Mouse (Mus musculus) thymus, adult 2 months (tissue): Measurements from ENCODE around the gene Icam5.

Source experiments
- CTCF ChIP-seq: fragments of 200-500 bp; IDR thresholded peaks from 2 replicates; pipeline ENCODE4 v1.5.1; 2012; ENCODE audit warnings: mild to moderate bottlenecking, control low read depth, low read length, moderate library complexity, borderline replicate concordance; ENCODE audit not compliant: control insufficient read depth, poor library complexity, insufficient read depth; ENCODE audit errors: extremely low read depth
- POLR2A ChIP-seq: fragments of 200-500 bp; IDR thresholded peaks from 2 replicates; pipeline ENCODE4 v1.6.1; 2012; ENCODE audit warnings: mild to moderate bottlenecking, low read length, control low read depth, moderate library complexity; ENCODE audit not compliant: control insufficient read depth, poor library complexity, insufficient read depth; ENCODE audit errors: extremely low read depth

DNA sequence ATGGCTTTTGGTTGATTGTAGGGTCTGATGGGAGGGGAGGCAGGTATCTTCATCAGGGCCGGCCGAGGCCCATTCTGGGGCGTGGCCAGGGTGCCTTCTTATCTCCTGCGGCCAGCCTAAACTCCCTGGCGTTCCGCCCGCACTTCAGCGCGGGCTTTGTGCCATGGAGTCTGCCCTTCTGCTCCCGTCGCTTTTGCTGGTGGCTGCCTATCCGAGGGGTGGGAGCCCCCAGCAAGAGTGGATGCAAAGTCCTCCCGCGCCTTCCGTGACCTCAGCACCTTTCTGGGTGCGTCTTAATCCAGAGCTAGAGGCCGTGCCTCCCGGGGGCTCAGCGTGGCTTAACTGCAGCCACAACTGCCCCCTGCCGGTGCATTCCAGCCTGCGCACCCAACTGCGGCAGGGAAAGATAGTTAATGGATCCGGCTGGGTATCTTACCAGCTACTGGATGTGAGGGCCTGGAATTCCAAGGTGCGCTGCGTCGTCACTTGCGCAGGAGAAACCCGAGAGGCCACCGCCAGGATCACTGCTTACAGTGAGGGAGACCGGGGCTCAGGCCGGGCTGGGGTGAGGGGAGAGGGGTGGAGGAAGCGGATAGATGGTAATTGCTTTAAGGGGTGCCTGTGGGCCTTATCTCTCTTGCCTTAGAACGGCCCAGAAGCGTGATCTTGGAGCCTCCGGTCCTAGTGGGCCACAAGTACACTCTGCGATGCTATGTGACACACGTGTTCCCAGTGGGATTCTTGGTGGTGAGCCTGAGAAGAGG is 2.4 kb upstream of the Icam5 start, which contains the start of gene Icam4:
- TF ChIP-seq POLR2A (no peak), CTCF (peak; percentile 91)
